Mouse (Mus musculus) neural tube, embryonic 12.5 days (tissue): ENCODE measurements around the gene Tbc1d8. TPM values are rescaled to one million over a fixed set of nuclear protein-coding genes. Genes with fewer than 3 reads are reported as not detected.

Experiments
- ATAC-seq: fragments of 200-750 bp; cut with Nextera tagmentation; 2 replicates; pipeline ENCODE4 v1.8.0; 2017; ENCODE audit warnings: low read depth, mild to moderate bottlenecking, moderate TSS enrichment, moderate library complexity; ENCODE audit not compliant: low FRiP score
- H3K27ac ChIP-seq: fragments of 300-500 bp; sonication (generic); 2 replicates; pipeline ENCODE4 v1.5.1; 2016
- H3K27me3 ChIP-seq: fragments of 300-500 bp; sonication (generic); replicated peaks from 2 replicates; pipeline ENCODE4 v1.6.1; 2016; ENCODE audit warnings: mild to moderate bottlenecking
- H3K36me3 ChIP-seq: fragments of 300-500 bp; sonication (generic); 2 replicates; pipeline ENCODE4 v1.6.1; 2016; ENCODE audit warnings: mild to moderate bottlenecking
- H3K4me1 ChIP-seq: fragments of 300-500 bp; sonication (generic); 2 replicates; pipeline ENCODE4 v1.6.1; 2016
- H3K4me2 ChIP-seq: fragments of 300-500 bp; sonication (generic); replicated peaks from 2 replicates; pipeline ENCODE4 v1.6.1; 2016; ENCODE audit warnings: mild to moderate bottlenecking
- H3K4me3 ChIP-seq: fragments of 300-500 bp; sonication (generic); 2 replicates; pipeline ENCODE4 v1.5.1; 2016
- H3K9ac ChIP-seq: fragments of 300-500 bp; sonication (generic); 2 replicates; pipeline ENCODE4 v1.6.1; 2016; ENCODE audit warnings: mild to moderate bottlenecking
- H3K9me3 ChIP-seq: fragments of 300-500 bp; sonication (generic); 2 replicates; pipeline ENCODE4 v1.6.1; 2016; ENCODE audit warnings: mild to moderate bottlenecking
- WGBS: fragments of 180-500 bp; shearing (Covaris S2); methylation state at CpG from one replicate; pipeline ENCODE4 v1.1.7; 2016; 5-methylcytosine and 5-hydroxymethylcytosine counted together
- polyA plus RNA-seq: library from polyadenylated mRNA; unstranded; fragments of >200 nt; fragmentation: Nextera tagmentation; extraction: Ambion mirVana; gene quantifications from 2 replicates; pipeline ENCODE4 v1.2.1, GENCODE M21; 2016

Tbc1d8 gene
- polyA plus RNA-seq, 1 experiment from 2014 or later = 9.5 TPM

GRCm38 (mm10) chr1:39338831-39339230, 139.7 kb downstream of the Tbc1d8 start:
- H3K4me2 ChIP-seq = no peak overlapping the region
- H3K4me3 ChIP-seq = no peak overlapping the region
- H3K36me3 ChIP-seq = no peaks in the 10 kb centered on the region
- WGBS = 77% methylated on average over 10 of the region's 10 CpGs
- no peak for ATAC-seq
- no peak overlapping the region for H3K27ac ChIP-seq
- H3K9ac ChIP-seq = no peak overlapping the region
- peaks cover 5% of the 10 kb centered on the region; the same call in 1 of the 2 replicates for H3K4me1 ChIP-seq
- no peaks in the 10 kb centered on the region; the same call in 1 of the 2 replicates for H3K27me3 ChIP-seq
- no peaks in the 10 kb centered on the region for H3K9me3 ChIP-seq

- H3K27ac ChIP-seq = no peak overlapping the region
- no peak for ATAC-seq
- no peaks in the 10 kb centered on the region for H3K9me3 ChIP-seq
- no peak overlapping the region for H3K9ac ChIP-seq
- H3K27me3 ChIP-seq = no peaks in the 10 kb centered on the region; the same call in 1 of the 2 replicates
- H3K4me2 ChIP-seq = no peak overlapping the region
- WGBS = 87% methylated on average over 8 of the region's 8 CpGs
- H3K4me3 ChIP-seq = no peak overlapping the region
- no peaks in the 10 kb centered on the region for H3K36me3 ChIP-seq
- peaks cover 5% of the 10 kb centered on the region; the same call in 1 of the 2 replicates for H3K4me1 ChIP-seq
These were observed 141.8 kb downstream of the Tbc1d8 start for GRCm38 (mm10) chr1:39336788-39337187.

- Histone ChIP-seq H3K4me1 (peaks cover 5% of the 10 kb centered on the region; the same call in 1 of the 2 replicates), H3K27ac (no peak overlapping the region), H3K27me3 (no peaks in the 10 kb centered on the region; the same call in 1 of the 2 replicates), H3K9ac (no peak overlapping the region), H3K36me3 (no peaks in the 10 kb centered on the region), H3K4me2 (no peak overlapping the region), H3K4me3 (no peak overlapping the region), H3K9me3 (no peaks in the 10 kb centered on the region)
- ATAC-seq = no peak
- WGBS = 25% methylated on average over 15 of the region's 15 CpGs
These were observed 142.9 kb downstream of the Tbc1d8 start for GRCm38 (mm10) chr1:39335561-39336196.

- Histone ChIP-seq H3K9ac (no peak overlapping the region), H3K4me3 (no peak overlapping the region), H3K27ac (no peak overlapping the region), H3K4me1 (peaks cover 5% of the 10 kb centered on the region; the same call in 1 of the 2 replicates), H3K36me3 (no peaks in the 10 kb centered on the region), H3K27me3 (no peaks in the 10 kb centered on the region; the same call in 1 of the 2 replicates), H3K4me2 (no peak overlapping the region), H3K9me3 (no peaks in the 10 kb centered on the region)
- ATAC-seq = no peak
- WGBS = 88% methylated on average over 4 of the region's 4 CpGs
These were observed 146.1 kb downstream of the Tbc1d8 start for GRCm38 (mm10) chr1:39332456-39332855.

- no peak overlapping the region for H3K9ac ChIP-seq
- no peak overlapping the region for H3K4me3 ChIP-seq
- no peak overlapping the region for H3K27ac ChIP-seq
- no peak overlapping the region for H3K4me2 ChIP-seq
- peaks cover 5% of the 10 kb centered on the region; the same call in 1 of the 2 replicates for H3K4me1 ChIP-seq
- WGBS = 54% methylated on average over 7 of the region's 7 CpGs
- no peaks in the 10 kb centered on the region for H3K9me3 ChIP-seq
- no peak for ATAC-seq
- H3K27me3 ChIP-seq = no peaks in the 10 kb centered on the region
- H3K36me3 ChIP-seq = no peaks in the 10 kb centered on the region
These were observed 147.5 kb downstream of the Tbc1d8 start for GRCm38 (mm10) chr1:39330857-39331594.

- WGBS = 72% methylated on average over 7 of the region's 7 CpGs
- Histone ChIP-seq H3K4me1 (no peaks in the 10 kb centered on the region), H3K9me3 (no peaks in the 10 kb centered on the region), H3K9ac (no peak overlapping the region), H3K36me3 (no peaks in the 10 kb centered on the region), H3K4me2 (no peak overlapping the region), H3K4me3 (no peak overlapping the region), H3K27ac (no peak overlapping the region), H3K27me3 (no peaks in the 10 kb centered on the region)
- ATAC-seq = no peak
These were observed 151.0 kb downstream of the Tbc1d8 start for GRCm38 (mm10) chr1:39327546-39327945.

DNA sequence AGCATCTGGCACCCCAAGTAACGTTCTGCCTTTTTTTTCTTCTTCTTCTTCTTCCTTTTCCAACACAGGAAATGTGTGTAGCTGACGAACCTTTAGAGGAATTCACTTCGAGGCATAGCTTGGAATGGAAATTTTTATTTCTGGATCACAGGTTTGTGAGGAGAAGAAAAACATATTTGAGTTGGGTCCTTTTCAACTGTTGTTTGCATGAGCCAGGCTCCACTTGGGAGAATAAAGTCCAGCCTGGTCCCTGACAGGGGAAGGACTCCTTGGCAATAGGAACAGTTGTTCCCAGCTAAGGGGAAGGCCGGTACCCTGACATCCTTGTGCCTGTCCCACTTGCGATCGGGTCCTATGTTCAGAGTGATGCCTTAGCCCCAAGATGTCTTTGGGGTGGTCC, 153.3 kb downstream of the Tbc1d8 start:
- WGBS = 95% methylated on average over 6 of the region's 6 CpGs
- Histone ChIP-seq H3K36me3 (no peaks in the 10 kb centered on the region), H3K4me2 (no peak overlapping the region), H3K9me3 (no peaks in the 10 kb centered on the region), H3K27me3 (no peaks in the 10 kb centered on the region), H3K27ac (no peak overlapping the region), H3K4me3 (no peak overlapping the region), H3K4me1 (no peaks in the 10 kb centered on the region), H3K9ac (no peak overlapping the region)
- ATAC-seq = no peak

DNA sequence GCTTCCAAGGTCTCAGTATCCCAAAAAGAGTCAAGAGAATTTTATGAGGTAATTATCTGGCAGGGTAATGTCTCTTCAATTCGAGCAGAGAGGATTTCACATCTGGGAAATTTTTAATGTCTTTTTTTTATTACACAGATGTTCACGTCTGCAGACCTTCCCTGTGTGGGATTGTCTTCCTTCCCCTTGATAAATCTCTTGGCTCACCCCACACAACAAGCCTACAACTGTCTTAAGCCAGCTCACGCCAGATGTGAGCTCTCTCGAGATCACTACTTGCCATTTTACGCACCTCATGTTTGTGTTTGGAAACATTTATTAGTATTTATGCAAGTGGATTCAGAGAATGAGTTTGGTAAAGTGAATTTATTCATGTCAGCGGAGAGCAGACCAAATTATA, 156.6 kb downstream of the Tbc1d8 start:
- H3K27ac ChIP-seq = no peak overlapping the region
- H3K4me1 ChIP-seq = no peaks in the 10 kb centered on the region
- no peak overlapping the region for H3K9ac ChIP-seq
- ATAC-seq = no peak
- H3K36me3 ChIP-seq = no peaks in the 10 kb centered on the region
- H3K9me3 ChIP-seq = no peaks in the 10 kb centered on the region
- no peak overlapping the region for H3K4me3 ChIP-seq
- 77% methylated on average over 6 of the region's 6 CpGs for WGBS
- H3K4me2 ChIP-seq = no peak overlapping the region
- H3K27me3 ChIP-seq = no peaks in the 10 kb centered on the region

Other genes with a start within 250 kb of the Tbc1d8 start
- 385 and 410 TPM in 2 replicates for gene Rpl31, start 110.9 kb downstream of the Tbc1d8 start, polyA plus RNA-seq
- 28.5 and 29.6 TPM in 2 replicates for gene Cnot11, start 56.2 kb upstream of the Tbc1d8 start, polyA plus RNA-seq
- gene Rnf149, start 98.7 kb upstream of the Tbc1d8 start, polyA plus RNA-seq = 36.3 and 37.3 TPM in 2 replicates
- 2.9 and 3.2 TPM in 2 replicates for gene Creg2, start 172.7 kb upstream of the Tbc1d8 start, polyA plus RNA-seq
- 0.27 TPM in 1 of 2 replicates, not detected in the other for gene Rfx8, start 242.2 kb upstream of the Tbc1d8 start, polyA plus RNA-seq